Mouse (Mus musculus) heart, embryonic 14.5 days (tissue): ENCODE results near the gene Pcsk4. TPM values are rescaled to one million over a fixed set of nuclear protein-coding genes. Genes with fewer than 3 reads are reported as not detected.

Source experiments
- ATAC-seq: fragments of 200-750 bp; cut with Nextera tagmentation; 2 replicates; pipeline ENCODE4 v1.8.0; 2017; ENCODE audit warnings: low read depth, moderate TSS enrichment; ENCODE audit not compliant: insufficient number of reproducible peaks, insufficient read depth, low FRiP score
- H3K27ac ChIP-seq, 2 experiments: fragments of 200-500 bp in 1 of 2; fragments of 300-500 bp in 1 of 2; sonication (generic) in 1 of 2; replicated peaks in 1 of 2; 2 replicates each; pipeline ENCODE4 v1.5.1; 2012 to 2014; ENCODE audit warnings: low read depth in 2 of 2, low read length in 2 of 2, control low read depth in 1 of 2, mild to moderate bottlenecking in 1 of 2, mixed read lengths in 1 of 2; ENCODE audit not compliant: control insufficient read depth in 1 of 2, insufficient read depth in 1 of 2
- H3K27me3 ChIP-seq: fragments of 300-500 bp; sonication (generic); 2 replicates; pipeline ENCODE4 v1.6.1; 2014; ENCODE audit warnings: mild to moderate bottlenecking, low read length, control low read depth; ENCODE audit not compliant: control insufficient read depth, insufficient read depth
- H3K36me3 ChIP-seq: fragments of 300-500 bp; sonication (generic); 2 replicates; pipeline ENCODE4 v1.6.1; 2014; ENCODE audit warnings: mild to moderate bottlenecking, control low read depth, low read length, mixed read lengths; ENCODE audit not compliant: control insufficient read depth, insufficient read depth
- H3K4me1 ChIP-seq, 2 experiments: fragments of 200-500 bp in 1 of 2; fragments of 300-500 bp in 1 of 2; sonication (generic) in 1 of 2; 2 replicates each; pipeline ENCODE4 v1.6.1; 2012 to 2014; ENCODE audit warnings: low read length in 2 of 2, control low read depth in 1 of 2, mixed read lengths in 1 of 2; ENCODE audit not compliant: control insufficient read depth in 2 of 2, insufficient read depth in 2 of 2
- H3K4me2 ChIP-seq: fragments of 300-500 bp; sonication (generic); 2 replicates; pipeline ENCODE4 v1.6.1; 2014; ENCODE audit warnings: mild to moderate bottlenecking, low read length
- H3K4me3 ChIP-seq, 2 experiments: fragments of 200-500 bp in 1 of 2; fragments of 300-500 bp in 1 of 2; sonication (generic) in 1 of 2; 2 replicates each; pipeline ENCODE4 v1.5.1; 2012 to 2014; ENCODE audit warnings: low read length in 2 of 2, mild to moderate bottlenecking in 2 of 2, control low read depth in 1 of 2, low read depth in 1 of 2, moderate library complexity in 1 of 2; ENCODE audit not compliant: control insufficient read depth in 1 of 2, insufficient read depth in 1 of 2
- H3K9ac ChIP-seq: fragments of 300-500 bp; sonication (generic); 2 replicates; pipeline ENCODE4 v1.6.1; 2014; ENCODE audit warnings: mild to moderate bottlenecking, low read length
- H3K9me3 ChIP-seq: fragments of 300-500 bp; sonication (generic); 2 replicates; pipeline ENCODE4 v1.6.1; 2016; ENCODE audit warnings: low read length, control low read depth; ENCODE audit not compliant: control insufficient read depth
- WGBS: fragments of 180-500 bp; shearing (Covaris S2); extraction: QIAGEN DNeasy Blood & Tissue Kit; methylation state at CpG from one replicate; pipeline ENCODE4 v1.1.7; 2014; 5-methylcytosine and 5-hydroxymethylcytosine counted together
- polyA plus RNA-seq: library from polyadenylated mRNA; unstranded; fragments of >200 nt; fragmentation: Nextera tagmentation; extraction: Ambion mirVana; gene quantifications from 2 replicates; pipeline ENCODE4 v1.2.1, GENCODE M21; 2014

The Pcsk4 gene
- polyA plus RNA-seq, 1 experiment from 2014 or later, result 1.4 TPM

DNA sequence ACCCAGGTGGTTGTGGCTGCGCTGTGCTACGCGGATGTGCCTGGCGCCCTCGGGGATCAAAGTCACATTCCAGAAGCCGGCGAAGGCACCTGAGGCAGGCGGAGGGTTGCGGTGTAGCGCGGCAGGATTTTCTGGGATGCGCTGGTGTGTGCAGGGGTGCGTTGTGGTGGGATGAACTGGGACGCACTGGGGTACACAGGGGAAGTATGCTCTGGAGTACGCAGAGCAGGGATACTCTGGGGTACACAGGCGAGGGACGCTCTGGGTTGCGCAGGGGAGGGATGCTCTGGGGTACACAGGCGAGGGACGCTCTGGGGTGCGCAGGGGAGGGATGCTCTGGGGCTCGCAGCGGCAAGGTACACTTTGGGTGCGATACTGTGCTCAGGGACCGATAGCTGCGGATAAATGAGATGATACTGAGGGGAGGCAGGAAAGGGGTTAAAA is 13.0 kb upstream of the Pcsk4 start:
- peaks cover 7 to 36% of the 10 kb centered on the region in 2 experiments; a peak in 3 of 4 replicates for H3K4me1 ChIP-seq
- peak overlapping the region; percentile 59 for H3K4me2 ChIP-seq
- WGBS, result 4% methylated on average over 26 of the region's 26 CpGs
- no peaks in the 10 kb centered on the region for H3K36me3 ChIP-seq
- no peak overlapping the region for H3K27ac ChIP-seq
- no peak for ATAC-seq
- H3K27me3 ChIP-seq, result peaks cover 70% of the 10 kb centered on the region
- H3K4me3 ChIP-seq, result peak overlapping the region; percentile 3 to 27; a peak in 3 of 4 replicates
- no peaks in the 10 kb centered on the region for H3K9me3 ChIP-seq
- 0 out of 2 replicates have a peak overlapping the region, but pooled peaks have one; percentile 8 for H3K9ac ChIP-seq

DNA sequence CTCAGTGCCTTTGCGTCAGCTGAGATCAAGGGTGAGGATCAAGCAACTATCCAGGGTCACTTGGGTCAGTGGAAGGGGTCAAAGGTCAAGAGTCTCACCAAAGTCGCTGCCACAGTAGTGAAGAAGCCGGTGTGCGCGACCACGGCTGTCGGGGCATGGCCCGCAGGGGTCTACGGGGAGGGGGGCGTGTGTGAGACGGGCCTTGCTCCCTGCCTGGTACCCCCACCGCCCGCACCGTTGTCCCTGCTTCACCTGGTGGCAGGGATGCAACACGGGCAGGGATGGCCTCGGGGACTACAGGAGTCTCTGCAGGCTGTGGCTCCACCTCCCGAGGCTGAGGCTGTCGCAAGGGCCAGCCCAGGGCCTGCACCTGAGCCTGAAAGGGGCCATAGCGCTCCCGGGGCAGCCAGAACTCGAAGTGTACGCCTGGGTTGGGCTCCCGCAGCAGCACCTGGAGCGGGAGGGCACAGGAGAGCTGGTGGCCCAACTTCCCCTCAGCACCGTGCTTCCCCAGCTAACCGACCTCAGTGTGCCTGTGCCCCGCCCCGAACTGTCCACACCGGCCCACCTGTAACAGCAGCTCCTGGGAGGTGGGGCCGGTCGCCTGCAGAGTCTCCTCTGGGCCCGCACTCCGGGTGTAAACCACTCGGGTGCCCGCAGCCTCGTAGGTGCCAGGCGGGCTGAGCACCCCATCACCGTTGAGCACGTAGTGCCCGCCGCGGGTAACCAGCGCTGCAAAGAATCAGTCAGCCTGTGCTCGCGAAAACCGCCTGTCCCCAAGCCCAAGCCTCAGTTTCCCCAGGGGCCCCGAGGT is 12.4 kb upstream of the Pcsk4 start:
- Histone ChIP-seq H3K4me3 (peak overlapping the region in 1 of 2 experiments; percentile 27; a peak in 2 of 4 replicates), H3K27me3 (peaks cover 64% of the 10 kb centered on the region), H3K9ac (no peak overlapping the region), H3K4me1 (peaks cover 7 to 35% of the 10 kb centered on the region in 2 experiments; a peak in 3 of 4 replicates), H3K27ac (no peak overlapping the region), H3K4me2 (peak overlapping the region; percentile 59), H3K9me3 (no peaks in the 10 kb centered on the region), H3K36me3 (no peaks in the 10 kb centered on the region)
- 6% methylated on average over 47 of the region's 47 CpGs for WGBS
- no peak for ATAC-seq

DNA sequence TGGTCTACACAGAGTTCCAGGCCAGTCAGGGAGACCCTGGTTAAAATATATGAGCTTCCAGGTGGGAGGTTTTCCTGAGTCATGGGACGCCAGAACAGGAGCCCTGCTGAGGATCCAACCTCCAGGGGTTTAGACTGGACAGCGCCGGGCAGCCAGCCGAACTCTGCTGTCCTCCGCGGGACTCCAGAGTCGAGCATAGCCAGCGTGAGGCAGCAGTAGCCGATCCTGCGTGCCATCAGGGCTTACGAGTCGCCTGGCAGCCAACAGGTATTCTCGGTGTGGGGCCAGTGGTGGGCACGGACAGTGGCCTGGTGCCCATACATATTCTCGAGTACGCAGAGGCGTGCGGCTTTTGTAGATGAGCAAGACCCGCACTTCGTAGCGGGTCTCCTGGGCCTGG is 11.7 kb upstream of the Pcsk4 start:
- Histone ChIP-seq H3K9ac (no peak overlapping the region), H3K4me2 (no peak overlapping the region), H3K27me3 (peaks cover 65% of the 10 kb centered on the region), H3K4me1 (peaks cover 7 to 35% of the 10 kb centered on the region in 2 experiments; a peak in 3 of 4 replicates), H3K4me3 (no peak overlapping the region), H3K9me3 (no peaks in the 10 kb centered on the region), H3K36me3 (no peaks in the 10 kb centered on the region), H3K27ac (no peak overlapping the region)
- no peak for ATAC-seq
- 24% methylated on average over 21 of the region's 21 CpGs for WGBS

DNA sequence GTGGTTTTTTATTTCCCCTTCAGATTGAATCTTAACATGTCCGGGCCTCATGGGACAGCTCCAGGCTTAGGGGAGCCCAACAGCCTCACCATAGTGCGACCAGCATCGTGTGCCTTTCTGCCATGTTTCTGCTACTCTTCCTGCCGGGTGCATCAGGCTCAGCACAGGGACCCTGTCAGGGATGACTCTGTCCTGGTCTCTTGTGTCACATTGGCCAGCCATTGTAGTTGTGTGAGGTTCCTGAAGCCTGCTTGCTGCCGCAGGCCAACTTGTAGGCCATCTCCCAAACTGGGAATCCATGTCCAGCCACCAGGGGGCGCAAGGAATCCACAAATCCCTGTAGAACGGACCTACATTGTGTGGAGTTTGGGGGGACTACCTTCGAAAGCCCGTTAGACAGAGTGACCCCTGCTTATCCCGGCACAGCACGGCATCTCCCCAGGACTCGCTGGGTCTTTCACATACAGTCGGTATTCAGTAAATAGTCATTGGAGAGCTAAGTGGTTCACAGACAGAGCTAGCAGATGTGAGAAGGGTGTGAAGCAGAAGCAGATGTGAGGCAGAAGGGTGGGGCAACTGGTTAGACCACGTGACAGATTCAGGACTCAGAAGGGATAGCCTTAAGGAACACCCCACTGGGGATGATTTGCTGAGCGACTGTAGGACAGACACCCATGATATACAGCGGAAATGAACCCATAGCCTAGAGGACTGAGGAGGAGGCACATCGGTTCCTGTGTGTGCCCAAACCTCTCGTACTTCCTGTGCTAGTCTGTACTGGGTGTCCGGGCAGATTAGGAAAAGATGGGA is 10.8 kb upstream of the Pcsk4 start:
- no peak for ATAC-seq
- Histone ChIP-seq H3K4me2 (no peak overlapping the region), H3K9me3 (no peaks in the 10 kb centered on the region), H3K9ac (no peak overlapping the region), H3K36me3 (no peaks in the 10 kb centered on the region), H3K4me1 (peaks cover 7 to 31% of the 10 kb centered on the region in 2 experiments; a peak in 3 of 4 replicates), H3K27me3 (peaks cover 63% of the 10 kb centered on the region), H3K27ac (no peak overlapping the region), H3K4me3 (no peak overlapping the region)
- 23% methylated on average over 19 of the region's 19 CpGs for WGBS

DNA sequence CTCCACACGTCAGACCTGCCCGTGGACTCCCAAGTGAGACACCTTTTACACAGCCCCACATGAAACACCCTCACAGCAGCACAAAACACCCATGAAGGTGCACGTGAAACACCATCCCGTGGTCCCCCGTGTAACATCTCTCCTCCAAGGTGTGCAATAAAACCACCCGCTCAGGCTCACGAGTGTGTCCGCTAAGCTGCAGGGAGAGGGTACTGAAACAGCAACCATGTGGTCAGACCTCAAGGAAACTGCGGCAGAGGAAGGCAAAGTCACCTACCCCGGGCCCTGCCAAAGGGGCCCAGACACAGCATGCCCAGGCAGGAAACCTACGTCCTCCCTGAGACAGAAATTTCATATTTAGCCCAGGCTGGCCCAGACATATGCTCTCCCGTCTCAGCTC is 7.0 kb upstream of the Pcsk4 start:
- 84% methylated on average over 12 of the region's 12 CpGs for WGBS
- no peak overlapping the region for H3K4me2 ChIP-seq
- H3K36me3 ChIP-seq, result no peaks in the 10 kb centered on the region
- H3K27me3 ChIP-seq, result peaks cover 48% of the 10 kb centered on the region
- H3K4me3 ChIP-seq, result no peak overlapping the region
- no peak overlapping the region for H3K27ac ChIP-seq
- H3K9me3 ChIP-seq, result no peaks in the 10 kb centered on the region
- ATAC-seq, result no peak
- no peak overlapping the region for H3K9ac ChIP-seq
- H3K4me1 ChIP-seq, result no peaks in the 10 kb centered on the region

DNA sequence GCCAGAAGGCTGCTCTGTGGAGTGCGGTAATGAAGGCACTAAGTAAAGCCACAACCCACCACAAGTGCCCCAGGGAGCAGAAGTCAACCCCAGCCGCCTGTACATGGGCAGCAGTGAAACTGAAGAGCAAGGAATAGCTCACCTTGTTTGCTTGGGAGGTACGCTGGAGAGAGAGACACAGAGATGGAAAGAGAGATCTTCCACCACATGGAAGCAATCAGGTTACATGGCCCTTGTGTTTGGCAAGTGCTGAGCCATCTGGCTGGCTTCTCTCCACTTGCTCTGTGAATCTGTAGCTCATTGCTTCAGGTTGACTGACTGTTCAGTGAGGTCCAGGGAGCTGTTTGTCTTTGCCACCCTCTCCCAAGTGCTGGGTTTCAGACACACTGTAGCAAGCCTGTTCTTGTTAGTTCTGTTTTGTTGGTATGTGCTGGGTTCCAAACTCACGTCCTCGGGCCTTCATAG is 3.3 kb upstream of the Pcsk4 start:
- no peak overlapping the region for H3K27ac ChIP-seq
- no peaks in the 10 kb centered on the region for H3K9me3 ChIP-seq
- no peaks in the 10 kb centered on the region for H3K36me3 ChIP-seq
- no peak overlapping the region for H3K9ac ChIP-seq
- peaks cover 41% of the 10 kb centered on the region for H3K27me3 ChIP-seq
- 81% methylated on average over 5 of the region's 5 CpGs for WGBS
- H3K4me3 ChIP-seq, result no peak overlapping the region
- peaks cover 9 to 18% of the 10 kb centered on the region in 2 experiments; a peak in 3 of 4 replicates for H3K4me1 ChIP-seq
- no peak overlapping the region for H3K4me2 ChIP-seq
- no peak for ATAC-seq

DNA sequence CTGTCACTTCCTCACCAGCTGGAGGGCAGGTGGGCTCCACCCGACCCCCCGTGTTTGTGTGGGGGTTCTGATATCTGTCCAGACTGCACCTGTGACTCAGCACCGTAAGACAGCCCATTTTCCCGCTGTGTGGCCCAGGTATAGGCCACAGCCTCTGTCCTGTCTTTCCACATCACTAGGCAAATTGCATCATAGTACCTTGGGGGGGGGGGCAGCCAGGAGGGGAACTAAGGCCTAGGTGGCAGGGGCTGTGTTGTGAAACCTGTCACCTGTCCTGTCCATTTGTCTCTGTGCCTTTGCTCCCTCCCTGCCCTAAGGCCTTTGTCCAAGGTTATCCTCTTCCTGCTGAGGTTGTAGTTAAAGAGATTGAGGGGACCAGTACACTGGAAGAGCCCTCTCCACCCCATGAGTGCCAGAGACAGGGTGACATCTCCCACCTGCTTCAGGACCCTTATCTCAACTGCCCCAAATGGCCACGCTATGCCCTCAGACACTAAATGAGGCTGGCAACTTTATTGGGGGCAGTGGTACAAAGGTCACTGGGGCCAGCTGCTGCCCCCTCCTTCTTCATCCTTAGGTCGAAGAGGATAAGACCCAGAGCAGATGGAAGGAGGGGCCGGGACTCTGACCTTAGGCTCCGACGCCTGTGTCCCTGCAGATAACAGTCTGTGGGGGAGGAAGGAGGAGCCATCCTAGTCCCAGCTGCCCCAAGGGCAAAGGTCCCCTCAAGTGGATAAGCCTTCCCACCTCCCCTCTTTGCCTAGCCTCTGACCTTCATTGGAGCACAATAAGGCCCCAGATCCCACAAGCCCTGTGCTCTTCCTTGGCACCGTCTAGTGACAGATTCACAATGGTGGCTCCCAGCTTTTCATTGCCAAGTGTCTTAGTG is 2.6 kb upstream of the Pcsk4 start:
- Histone ChIP-seq H3K4me3 (no peak overlapping the region), H3K4me1 (peaks cover 9 to 18% of the 10 kb centered on the region in 2 experiments; a peak in 3 of 4 replicates), H3K9ac (no peak overlapping the region), H3K9me3 (no peaks in the 10 kb centered on the region), H3K27ac (no peak overlapping the region), H3K4me2 (no peak overlapping the region), H3K27me3 (peaks cover 41% of the 10 kb centered on the region), H3K36me3 (no peaks in the 10 kb centered on the region)
- ATAC-seq, result no peak
- 53% methylated on average over 10 of the region's 10 CpGs for WGBS
